Mouse (Mus musculus) midbrain, embryonic 15.5 days (tissue): ENCODE results near the gene Ankrd6. TPM values are rescaled to one million over a fixed set of nuclear protein-coding genes. Genes with fewer than 3 reads are reported as not detected.
A peak's percentile ranks its signal among the peaks of the same experiment; 100 is the strongest.

Experiments
- ATAC-seq: fragments of 200-750 bp; cut with Nextera tagmentation; replicated peaks from 2 replicates; pipeline ENCODE4 v1.8.0; 2017; ENCODE audit warnings: moderate TSS enrichment
- H3K27ac ChIP-seq: fragments of 300-500 bp; sonication (generic); 2 replicates; pipeline ENCODE4 v1.5.1; 2015; ENCODE audit warnings: mild to moderate bottlenecking, inconsistent platforms
- H3K27me3 ChIP-seq: fragments of 300-500 bp; sonication (generic); replicated peaks from 2 replicates; pipeline ENCODE4 v1.6.1; 2015; ENCODE audit warnings: inconsistent platforms
- H3K36me3 ChIP-seq: fragments of 300-500 bp; sonication (generic); replicated peaks from 2 replicates; pipeline ENCODE4 v1.6.1; 2015; ENCODE audit warnings: inconsistent platforms
- H3K4me1 ChIP-seq: fragments of 300-500 bp; sonication (generic); 2 replicates; pipeline ENCODE4 v1.6.1; 2015; ENCODE audit warnings: inconsistent platforms
- H3K4me2 ChIP-seq: fragments of 300-500 bp; sonication (generic); 2 replicates; pipeline ENCODE4 v1.6.1; 2015; ENCODE audit warnings: inconsistent platforms, mild to moderate bottlenecking, moderate library complexity
- H3K4me3 ChIP-seq: fragments of 300-500 bp; sonication (generic); 2 replicates; pipeline ENCODE4 v1.5.1; 2015; ENCODE audit warnings: mild to moderate bottlenecking, inconsistent platforms
- H3K9ac ChIP-seq: fragments of 300-500 bp; sonication (generic); 2 replicates; pipeline ENCODE4 v1.6.1; 2015; ENCODE audit warnings: mild to moderate bottlenecking, inconsistent platforms
- H3K9me3 ChIP-seq: fragments of 300-500 bp; sonication (generic); 2 replicates; pipeline ENCODE4 v1.6.1; 2016; ENCODE audit warnings: inconsistent platforms
- WGBS: fragments of 180-500 bp; shearing (Covaris S2); methylation state at CpG from one replicate; pipeline ENCODE4 v1.1.7; 2015; ENCODE audit warnings: mixed read lengths; 5-methylcytosine and 5-hydroxymethylcytosine counted together
- polyA plus RNA-seq: library from polyadenylated mRNA; unstranded; fragments of >200 nt; fragmentation: Nextera tagmentation; extraction: Ambion mirVana; gene quantifications from 2 replicates; pipeline ENCODE4 v1.2.1, GENCODE M21; 2015

Gene Ankrd6
- polyA plus RNA-seq, 1 experiment from 2014 or later: 32.4 TPM

- H3K9ac ChIP-seq: no peak overlapping the region
- no peaks in the 10 kb centered on the region for H3K9me3 ChIP-seq
- 0 out of 2 replicates have a peak, but pooled peaks cover 3% of the 10 kb centered on the region for H3K36me3 ChIP-seq
- no peaks in the 10 kb centered on the region for H3K27me3 ChIP-seq
- 86% methylated on average over 9 of the region's 9 CpGs for WGBS
- H3K4me3 ChIP-seq: no peak overlapping the region
- H3K4me1 ChIP-seq: peaks cover 13% of the 10 kb centered on the region
- H3K4me2 ChIP-seq: no peak overlapping the region
- no peak for ATAC-seq
- no peak overlapping the region for H3K27ac ChIP-seq
These were observed 114.6 kb downstream of the Ankrd6 start for GRCm38 (mm10) chr4:32836071-32836470.

- no peak overlapping the region for H3K4me3 ChIP-seq
- no peak overlapping the region for H3K27ac ChIP-seq
- no peak for ATAC-seq
- no peaks in the 10 kb centered on the region for H3K9me3 ChIP-seq
- H3K9ac ChIP-seq: no peak overlapping the region
- WGBS: 74% methylated on average over 3 of the region's 3 CpGs
- H3K36me3 ChIP-seq: 0 out of 2 replicates have a peak, but pooled peaks cover 3% of the 10 kb centered on the region
- H3K27me3 ChIP-seq: no peaks in the 10 kb centered on the region
- no peak overlapping the region for H3K4me2 ChIP-seq
- H3K4me1 ChIP-seq: peaks cover 13% of the 10 kb centered on the region
These were observed 116.1 kb downstream of the Ankrd6 start for GRCm38 (mm10) chr4:32834541-32834940.

DNA sequence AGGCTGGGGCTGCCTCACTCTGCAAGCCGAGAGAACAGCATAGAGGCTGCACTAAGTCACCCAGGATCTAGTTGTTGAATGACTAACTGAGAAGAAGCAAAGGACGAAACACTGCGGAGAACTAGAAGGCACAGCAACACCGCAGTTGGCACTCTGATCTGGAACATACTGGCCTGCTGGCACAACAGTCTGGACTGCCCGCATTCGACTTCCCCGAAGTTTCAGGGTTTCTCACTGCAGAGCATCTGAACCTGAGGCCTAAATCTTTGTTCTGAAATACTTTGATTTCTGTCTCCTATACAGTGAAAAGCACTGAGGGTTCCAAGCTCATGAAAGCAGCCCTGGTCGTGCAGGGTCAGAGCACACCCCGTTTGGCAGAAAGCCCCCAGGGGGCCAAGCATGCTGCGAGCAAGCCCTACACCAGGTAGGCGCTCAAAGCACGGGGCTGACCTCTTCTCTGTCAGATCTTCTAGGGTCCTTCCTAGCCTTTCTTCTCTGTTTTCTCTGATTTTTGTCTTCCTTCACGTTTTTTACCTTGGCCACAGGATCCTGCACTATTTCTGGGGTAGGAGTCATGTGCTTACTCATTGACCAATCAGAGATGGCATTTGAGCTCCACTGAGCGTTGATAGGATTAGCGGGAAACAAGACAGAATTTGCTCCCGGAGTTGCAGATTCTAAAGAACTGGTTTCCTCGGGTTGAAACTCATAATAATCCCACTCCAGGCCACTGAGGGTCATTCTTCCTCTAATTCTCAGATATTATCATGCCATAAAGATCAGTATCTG lies 117.0 kb downstream of the Ankrd6 start:
- WGBS: 48% methylated on average over 17 of the region's 17 CpGs
- no peaks in the 10 kb centered on the region for H3K9me3 ChIP-seq
- no peaks in the 10 kb centered on the region for H3K27me3 ChIP-seq
- peak; percentile 83 for ATAC-seq
- no peak overlapping the region for H3K9ac ChIP-seq
- peak overlapping the region; percentile 49 for H3K4me2 ChIP-seq
- H3K4me1 ChIP-seq: peaks cover 13% of the 10 kb centered on the region
- peak overlapping the region; percentile 33 for H3K4me3 ChIP-seq
- H3K27ac ChIP-seq: no peak overlapping the region
- 0 out of 2 replicates have a peak, but pooled peaks cover 3% of the 10 kb centered on the region for H3K36me3 ChIP-seq

DNA sequence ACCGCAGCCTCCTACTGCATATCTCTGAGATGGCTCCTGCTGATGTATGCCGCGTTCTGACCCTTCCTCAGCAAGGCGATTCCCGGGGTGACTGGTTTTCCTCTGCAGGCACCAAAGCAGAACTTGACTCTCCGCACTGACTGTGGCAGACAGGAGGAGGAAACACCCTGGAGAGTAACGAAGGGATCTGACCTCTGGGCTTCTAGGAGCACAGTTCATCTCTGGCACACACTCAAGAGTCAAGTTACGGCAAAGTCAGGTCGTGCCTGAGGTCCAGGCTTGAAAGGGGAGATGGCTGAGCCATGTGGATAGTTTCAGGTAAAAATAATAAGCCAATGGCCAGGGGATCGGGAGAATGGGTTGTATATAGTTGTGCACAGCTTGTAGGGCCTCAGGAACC lies 121.3 kb downstream of the Ankrd6 start:
- ATAC-seq: no peak
- Histone ChIP-seq H3K9me3 (no peaks in the 10 kb centered on the region), H3K4me3 (no peak overlapping the region), H3K9ac (no peak overlapping the region), H3K27ac (no peak overlapping the region), H3K4me2 (no peak overlapping the region), H3K36me3 (no peaks in the 10 kb centered on the region), H3K27me3 (no peaks in the 10 kb centered on the region), H3K4me1 (peaks cover 15% of the 10 kb centered on the region)
- 82% methylated on average over 10 of the region's 10 CpGs for WGBS

DNA sequence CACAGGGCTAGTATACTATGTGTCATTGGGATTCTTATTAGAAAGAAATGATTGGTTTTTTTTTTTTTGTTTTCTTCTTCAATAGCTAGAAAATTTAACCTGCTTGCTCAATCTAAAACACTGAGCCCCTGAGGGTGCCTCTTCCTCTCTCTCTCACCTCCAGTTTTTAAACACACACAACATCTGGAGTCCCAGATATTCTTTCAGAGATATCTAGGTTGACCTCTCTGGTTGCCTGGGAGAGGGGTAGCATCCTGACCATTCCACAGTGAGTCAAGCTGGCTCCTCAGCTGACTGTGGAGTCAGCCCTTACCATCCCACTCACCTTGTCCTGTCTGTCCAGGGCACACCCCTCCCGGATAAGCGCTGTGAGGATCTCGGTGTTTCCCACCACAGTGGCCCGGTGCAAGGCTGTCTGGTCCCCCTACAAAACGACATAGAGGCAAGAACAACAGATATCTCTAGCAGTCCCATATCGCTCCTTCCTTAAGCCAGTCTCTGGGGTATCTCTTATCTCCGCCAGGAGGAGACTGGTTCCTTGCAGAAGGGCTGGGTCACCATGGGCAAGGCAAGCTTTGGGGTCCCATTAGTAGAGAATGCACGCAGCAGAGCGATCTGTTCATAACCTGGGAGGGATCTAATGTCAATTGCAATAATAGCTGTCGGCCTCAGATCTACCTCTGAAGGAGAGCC lies 122.1 kb downstream of the Ankrd6 start:
- Histone ChIP-seq H3K36me3 (no peaks in the 10 kb centered on the region), H3K4me3 (no peak overlapping the region), H3K27me3 (no peaks in the 10 kb centered on the region), H3K9me3 (no peaks in the 10 kb centered on the region), H3K9ac (no peak overlapping the region), H3K27ac (no peak overlapping the region), H3K4me1 (peaks cover 11% of the 10 kb centered on the region), H3K4me2 (no peak overlapping the region)
- ATAC-seq: no peak
- 92% methylated on average over 10 of the region's 10 CpGs for WGBS

DNA sequence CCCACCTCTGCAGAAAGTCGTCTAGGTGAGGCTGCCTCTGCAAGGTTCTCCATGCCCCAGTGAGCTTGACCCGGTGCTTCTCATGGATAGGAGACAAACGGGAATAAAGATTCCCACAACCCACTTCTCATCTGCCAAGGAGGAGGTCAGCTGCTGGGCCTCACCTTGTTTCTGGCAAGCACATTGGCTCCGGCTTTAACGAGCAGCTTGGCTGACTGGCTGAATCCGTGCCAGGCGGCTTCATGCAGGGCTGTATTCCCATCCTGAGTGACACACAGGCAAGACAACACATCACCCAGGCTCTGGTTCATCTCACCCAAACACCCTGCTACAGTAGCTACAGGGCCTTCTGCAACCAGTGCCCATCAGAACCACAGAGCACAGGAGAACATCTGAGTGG lies 123.7 kb downstream of the Ankrd6 start:
- Histone ChIP-seq H3K4me3 (no peak overlapping the region), H3K4me1 (peaks cover 10% of the 10 kb centered on the region; the same call in 1 of the 2 replicates), H3K4me2 (no peak overlapping the region), H3K36me3 (no peaks in the 10 kb centered on the region), H3K9ac (no peak overlapping the region), H3K27me3 (no peaks in the 10 kb centered on the region), H3K27ac (no peak overlapping the region), H3K9me3 (no peaks in the 10 kb centered on the region)
- no peak for ATAC-seq
- 42% methylated on average over 7 of the region's 7 CpGs for WGBS

DNA sequence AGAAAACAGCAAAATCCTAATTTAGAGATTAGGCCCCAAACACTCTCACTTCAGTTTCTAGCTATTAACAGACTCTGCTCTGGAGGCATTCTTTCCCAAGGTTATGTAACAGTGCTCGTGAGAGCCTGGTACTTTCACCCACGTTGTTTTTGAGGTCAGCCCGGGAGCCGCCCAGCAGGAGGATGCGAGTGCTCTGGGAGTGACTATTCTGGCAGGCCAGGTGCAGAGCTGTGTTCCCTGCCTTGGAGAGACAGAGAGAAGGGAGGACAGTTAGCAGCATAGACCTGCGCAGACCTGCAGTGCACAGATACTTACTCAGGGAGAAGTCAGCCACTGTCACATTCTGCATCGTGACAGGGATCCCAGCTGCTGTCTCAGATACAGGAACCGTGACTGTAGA lies 126.4 kb downstream of the Ankrd6 start:
- WGBS: 67% methylated on average over 8 of the region's 8 CpGs
- Histone ChIP-seq H3K4me3 (no peak overlapping the region), H3K9ac (no peak overlapping the region), H3K9me3 (no peaks in the 10 kb centered on the region), H3K4me1 (peaks cover 10% of the 10 kb centered on the region; the same call in 1 of the 2 replicates), H3K27me3 (no peaks in the 10 kb centered on the region), H3K36me3 (0 out of 2 replicates have a peak, but pooled peaks cover 5% of the 10 kb centered on the region), H3K27ac (no peak overlapping the region), H3K4me2 (no peak overlapping the region)
- ATAC-seq: no peak

DNA sequence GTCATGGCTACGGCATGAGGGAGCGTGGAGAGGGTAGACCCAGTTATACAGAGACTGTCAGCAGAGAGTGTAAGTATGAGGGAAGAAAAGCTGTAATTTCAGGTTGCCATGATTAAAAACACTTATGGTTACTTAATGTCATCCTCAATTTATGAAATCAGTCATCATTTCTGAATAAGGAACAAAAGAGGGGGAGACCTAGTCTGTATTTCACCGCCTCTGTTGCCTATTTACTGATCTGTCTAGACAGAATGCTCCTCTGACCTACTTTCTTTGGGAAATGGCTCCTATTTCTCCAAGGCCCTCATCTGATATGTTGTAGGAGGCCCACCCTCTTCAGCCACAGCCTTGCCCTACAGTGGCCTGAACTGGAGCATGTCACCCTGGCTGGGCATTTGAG lies 130.0 kb downstream of the Ankrd6 start:
- Histone ChIP-seq H3K9ac (no peak overlapping the region), H3K9me3 (no peaks in the 10 kb centered on the region), H3K27me3 (no peaks in the 10 kb centered on the region), H3K4me2 (no peak overlapping the region), H3K4me1 (no peaks in the 10 kb centered on the region), H3K27ac (no peak overlapping the region), H3K4me3 (no peak overlapping the region), H3K36me3 (0 out of 2 replicates have a peak, but pooled peaks cover 5% of the 10 kb centered on the region)
- WGBS: 94% methylated on average over 3 of the region's 3 CpGs
- ATAC-seq: no peak

DNA sequence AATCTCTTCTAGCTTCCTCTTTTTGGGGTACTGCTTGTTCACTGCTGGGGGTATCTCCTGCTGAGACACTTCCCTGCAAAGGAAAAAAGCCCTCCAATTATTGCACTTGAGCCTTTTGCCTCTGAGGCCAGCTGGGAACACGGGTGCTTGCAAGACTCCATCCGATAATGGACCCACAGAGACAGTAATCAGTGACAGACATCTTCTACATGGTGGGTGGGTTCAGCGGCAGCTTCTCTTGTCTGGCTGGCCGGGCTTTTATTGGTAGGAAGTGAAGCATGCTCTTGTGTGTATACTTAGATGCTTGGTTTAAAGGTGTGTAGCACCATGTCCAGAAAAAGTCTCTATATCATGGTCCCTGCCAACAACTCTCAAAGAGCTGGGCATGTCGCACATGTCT lies 133.2 kb downstream of the Ankrd6 start:
- H3K4me3 ChIP-seq: no peak overlapping the region
- H3K27me3 ChIP-seq: no peaks in the 10 kb centered on the region
- 70% methylated on average over 5 of the region's 5 CpGs for WGBS
- H3K4me1 ChIP-seq: no peaks in the 10 kb centered on the region
- no peak for ATAC-seq
- no peak overlapping the region for H3K27ac ChIP-seq
- no peak overlapping the region for H3K4me2 ChIP-seq
- H3K9ac ChIP-seq: no peak overlapping the region
- no peaks in the 10 kb centered on the region for H3K9me3 ChIP-seq
- 0 out of 2 replicates have a peak, but pooled peaks cover 5% of the 10 kb centered on the region for H3K36me3 ChIP-seq

GRCm38 (mm10) chr4:32800577-32801170 lies 150.0 kb downstream of the Ankrd6 start:
- H3K27me3 ChIP-seq: no peaks in the 10 kb centered on the region
- H3K9me3 ChIP-seq: no peaks in the 10 kb centered on the region
- peak overlapping the region; percentile 100 for H3K27ac ChIP-seq
- 0 out of 2 replicates have a peak, but pooled peaks cover 3% of the 10 kb centered on the region for H3K36me3 ChIP-seq
- H3K4me2 ChIP-seq: peak overlapping the region; percentile 52
- H3K4me1 ChIP-seq: peaks cover 11% of the 10 kb centered on the region
- ATAC-seq: peak; percentile 61
- H3K4me3 ChIP-seq: peak overlapping the region; percentile 93
- 8% methylated on average over 9 of the region's 9 CpGs for WGBS
- H3K9ac ChIP-seq: peak overlapping the region; percentile 99

- H3K27ac ChIP-seq: peak within 1 kb of the TSS; percentile 100
- H3K4me3 ChIP-seq: peak within 1 kb of the TSS; percentile 93
- H3K27me3 ChIP-seq: no peaks in the 10 kb centered on the region
- ATAC-seq: peak; percentile 96
- H3K9me3 ChIP-seq: no peaks in the 10 kb centered on the region
- peak within 1 kb of the TSS; percentile 52 for H3K4me2 ChIP-seq
- no peaks in the 10 kb centered on the region for H3K36me3 ChIP-seq
- under 1% methylated on average over 53 of the region's 53 CpGs for WGBS
- H3K4me1 ChIP-seq: peaks cover 11% of the 10 kb centered on the region
- peak within 1 kb of the TSS; percentile 99 for H3K9ac ChIP-seq
These were observed 150.6 kb downstream of the Ankrd6 start, which contains the start of gene Lyrm2 for GRCm38 (mm10) chr4:32799966-32800576. Lyrm2 (plus strand) TSS chr4:32800253.

DNA sequence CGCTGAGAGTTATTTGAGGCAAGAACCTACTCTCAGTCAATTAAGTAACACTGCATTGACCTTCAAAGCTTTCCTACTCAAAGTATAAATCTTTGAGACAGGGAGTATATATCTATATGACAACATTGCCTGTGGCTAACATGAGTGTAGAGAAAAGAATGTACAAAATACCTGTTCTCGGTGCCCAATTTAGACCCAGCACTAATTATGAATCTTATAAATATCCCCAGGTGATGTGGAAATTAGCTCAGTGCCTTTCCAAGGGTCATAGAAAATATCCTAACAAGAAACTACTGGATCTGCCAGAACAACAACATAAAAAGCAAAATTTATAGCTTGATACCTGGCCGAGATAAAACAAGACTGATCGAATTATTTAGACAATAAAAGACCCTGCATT lies 151.7 kb downstream of the Ankrd6 start:
- WGBS: 96% methylated on average over 4 of the region's 4 CpGs
- no peak overlapping the region for H3K27ac ChIP-seq
- H3K9me3 ChIP-seq: no peaks in the 10 kb centered on the region
- H3K27me3 ChIP-seq: no peaks in the 10 kb centered on the region
- H3K4me2 ChIP-seq: no peak overlapping the region
- no peaks in the 10 kb centered on the region for H3K36me3 ChIP-seq
- H3K9ac ChIP-seq: no peak overlapping the region
- peaks cover 11% of the 10 kb centered on the region for H3K4me1 ChIP-seq
- H3K4me3 ChIP-seq: no peak overlapping the region
- ATAC-seq: no peak
